ENCODE assay signal across 12 mouse cellular contexts in the genomic region with DNA sequence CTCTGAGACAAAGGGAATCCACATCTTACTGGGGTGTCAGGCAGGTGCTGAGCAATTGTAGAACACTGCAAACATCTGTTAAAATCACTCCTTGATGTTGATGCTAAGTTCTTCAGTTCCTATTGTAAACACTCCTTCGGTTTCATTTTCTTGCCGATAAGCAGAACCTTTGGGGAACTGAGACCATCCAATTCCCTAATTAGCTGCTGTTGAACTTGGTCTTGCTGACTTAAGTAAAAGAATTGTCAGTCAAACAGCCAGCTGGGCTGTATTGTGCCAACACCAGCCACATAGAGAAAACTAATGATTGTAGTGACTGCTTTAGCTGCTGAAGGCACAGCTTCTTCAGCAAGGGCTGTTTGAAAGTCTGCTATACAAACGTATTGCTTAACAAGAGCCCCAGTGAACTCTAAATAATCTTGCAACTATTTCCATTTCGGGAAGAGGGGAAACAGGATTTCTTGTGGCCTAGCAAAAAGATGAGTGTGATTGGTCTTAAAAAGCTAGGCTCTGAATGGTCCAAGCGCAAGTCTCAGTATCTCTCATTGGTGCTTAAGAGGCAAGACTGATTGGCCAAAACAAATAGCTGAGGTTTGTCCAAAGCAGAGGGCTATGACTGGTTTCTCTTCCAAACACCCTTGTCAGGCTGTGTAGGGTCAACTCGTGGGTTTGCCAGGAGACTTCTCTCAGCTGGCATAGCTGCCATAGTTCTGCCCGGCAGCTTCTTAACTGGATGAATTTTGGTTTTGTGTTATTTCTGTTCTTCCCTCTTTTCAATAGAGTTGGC. TPM values are rescaled to one million over a fixed set of nuclear protein-coding genes. Genes with fewer than 3 reads are reported as not detected.
DNase-seq lines count a peak whose midpoint lies in the region; ATAC-seq and TF ChIP-seq lines count a peak whose summit lies in the region.
"Had no signal": no experiment of that assay in that cellular context is flagged by ENCODE, and none has a peak within 500 bp of the region (broad histone marks: within the 10 kb centered on the region; RNA-seq: fewer than 3 reads in every experiment).

No protein-coding gene starts in this region.

- TF ChIP-seq CTCF in liver, postnatal 0 days (IDR thresholded peaks at IDR 0.05; ENCODE audit: low read depth): no peak

- H3K4me2 ChIP-seq in liver, postnatal 0 days (ENCODE audit: low read depth, low read length): peak overlapping the region; percentile 55
- H3K4me2 ChIP-seq in hindbrain, embryonic 11.5 days (replicated peaks; ENCODE audit: low read depth, low read length): no peak overlapping the region
- H3K4me2 ChIP-seq: limb, embryonic 12.5 days had no signal

- peak overlapping the region; percentile 88 for H3K27ac ChIP-seq in liver, postnatal 0 days (ENCODE audit: low read depth)
- H3K27ac ChIP-seq in hindbrain, embryonic 11.5 days (ENCODE audit: low read depth, low read length): no peak overlapping the region
- H3K27ac ChIP-seq: limb, embryonic 12.5 days had no signal

- H3K9ac ChIP-seq in liver, postnatal 0 days (replicated peaks): 0 out of 2 replicates have a peak overlapping the region, but pooled peaks have one; percentile 35
- H3K9ac ChIP-seq in hindbrain, embryonic 11.5 days (ENCODE audit: low read depth, low read length): no peak overlapping the region
- H3K9ac ChIP-seq: forebrain, postnatal 0 days; limb, embryonic 12.5 days had no signal

- no peaks in the 10 kb centered on the region for H3K36me3 ChIP-seq in liver, postnatal 0 days (replicated peaks; ENCODE audit: insufficient read depth, low read length)
- H3K36me3 ChIP-seq in splenic B cell, adult 2 months (ENCODE audit: control insufficient read depth, insufficient read depth, low read length, poor library complexity, severe bottlenecking): no peaks in the 10 kb centered on the region
- H3K36me3 ChIP-seq in hindbrain, embryonic 11.5 days (ENCODE audit: control insufficient read depth, insufficient read depth, low read length): no peaks in the 10 kb centered on the region
- H3K36me3 ChIP-seq: limb, embryonic 12.5 days had no signal

- ATAC-seq in liver, postnatal 0 days: peak; percentile 15; the same call in 1 of the 2 replicates
- ATAC-seq in hindbrain, embryonic 11.5 days (ENCODE audit: low FRiP score): no peak
- ATAC-seq: forebrain, postnatal 0 days had no signal

- H3K9me3 ChIP-seq in liver, postnatal 0 days (ENCODE audit: low read length): no peaks in the 10 kb centered on the region
- no peaks in the 10 kb centered on the region for H3K9me3 ChIP-seq in hindbrain, embryonic 11.5 days (ENCODE audit: control insufficient read depth, low read length)
- H3K9me3 ChIP-seq: limb, embryonic 12.5 days had no signal

- WGBS in liver, postnatal 0 days (ENCODE audit: insufficient replicate concordance): 45% methylated on average over 7 of the region's 7 CpGs
- WGBS in hindbrain, embryonic 11.5 days: 83% methylated on average over 7 of the region's 7 CpGs

- TF ChIP-seq EP300 in liver, postnatal 0 days (IDR thresholded peaks at IDR 0.05; ENCODE audit: low read depth): no peak; the same call in 1 of the 2 replicates

- DNase-seq in layer of hippocampus, adult 9-11 months: peak; percentile 43
- DNase-seq in layer of hippocampus, adult 18-20 months (ENCODE audit: low spot score in 2 of 2): no peak
- DNase-seq in NIH3T3 (ENCODE audit: low read depth): peak; percentile 46
- DNase-seq in liver, postnatal 0 days: no peak
- DNase-seq in splenic B cell, adult 2 months (ENCODE audit: low read depth, low spot score): peak; percentile 72
- no peak for DNase-seq in frontal cortex, adult 2 months (ENCODE audit: extremely low spot score in 1 of 2, low spot score in 1 of 2)
- no peak for DNase-seq in hindbrain, embryonic 11.5 days (ENCODE audit: low spot score)
- no peak for DNase-seq in layer of hippocampus, adult 11-12 months (ENCODE audit: low spot score)
- DNase-seq: embryo, embryonic 11 days; forebrain, postnatal 0 days; kidney, postnatal 10 days had no signal

- no peaks in the 10 kb centered on the region for H3K27me3 ChIP-seq in liver, postnatal 0 days (ENCODE audit: insufficient read depth, low read length)
- H3K27me3 ChIP-seq in splenic B cell, adult 2 months (ENCODE audit: control insufficient read depth, insufficient read depth, low read length, poor library complexity, severe bottlenecking): no peaks in the 10 kb centered on the region
- H3K27me3 ChIP-seq in hindbrain, embryonic 11.5 days (ENCODE audit: control insufficient read depth, insufficient read depth, low read length): no peaks in the 10 kb centered on the region
- H3K27me3 ChIP-seq: limb, embryonic 12.5 days had no signal

- H3K4me3 ChIP-seq in liver, postnatal 0 days (ENCODE audit: low read depth, low read length): no peak overlapping the region
- H3K4me3 ChIP-seq in hindbrain, embryonic 11.5 days (ENCODE audit: low read depth, low read length): no peak overlapping the region
- H3K4me3 ChIP-seq: limb, embryonic 12.5 days had no signal

- peaks cover 32% of the 10 kb centered on the region for H3K4me1 ChIP-seq in liver, postnatal 0 days (ENCODE audit: insufficient read depth)
- H3K4me1 ChIP-seq in hindbrain, embryonic 11.5 days (replicated peaks; ENCODE audit: control insufficient read depth, insufficient read depth, low read length): no peaks in the 10 kb centered on the region

RNA-seq across cellular contexts. Expression of gene Nmral1, which starts 3.2 kb away (rescaled TPM):
- total RNA-seq in layer of hippocampus, adult 18-20 months (2021): 10 to 100 TPM; 17.7 to 18.0 TPM
- 20.4 and 24.1 TPM in 2 replicates for polyA plus RNA-seq in liver, postnatal 0 days (2015; fragmentation: Nextera tagmentation; extraction: Ambion mirVana)
- polyA plus RNA-seq in frontal cortex, adult 2 months (2012; rRNA removed): 18.5 and 22.1 TPM in 2 replicates
- 147 and 162 TPM in 2 replicates for polyA plus RNA-seq in hindbrain, embryonic 11.5 days (2014; fragmentation: Nextera tagmentation; extraction: Ambion mirVana)

RNA-seq across cellular contexts. Expression of gene Hmox2, which starts 3.8 kb away (rescaled TPM):
- 100 to 1,000 TPM in 1 of 2 experiments, 10 to 100 TPM in 1; 94.2 to 105 TPM for total RNA-seq in layer of hippocampus, adult 18-20 months (2021)
- 56.8 and 57.7 TPM in 2 replicates for polyA plus RNA-seq in liver, postnatal 0 days (2015; fragmentation: Nextera tagmentation; extraction: Ambion mirVana)
- polyA plus RNA-seq in frontal cortex, adult 2 months (2012; rRNA removed): 95.8 and 101 TPM in 2 replicates
- 91.3 and 96.4 TPM in 2 replicates for polyA plus RNA-seq in hindbrain, embryonic 11.5 days (2014; fragmentation: Nextera tagmentation; extraction: Ambion mirVana)

RNA-seq across cellular contexts. Expression of gene Coro7, which starts 42.7 kb away (rescaled TPM):
- 10 to 100 TPM; 79.0 to 95.7 TPM for total RNA-seq in layer of hippocampus, adult 18-20 months (2021)
- 6.8 and 10.3 TPM in 2 replicates for polyA plus RNA-seq in liver, postnatal 0 days (2015; fragmentation: Nextera tagmentation; extraction: Ambion mirVana)
- polyA plus RNA-seq in frontal cortex, adult 2 months (2012; rRNA removed): 100 and 112 TPM in 2 replicates
- 14.4 and 15.0 TPM in 2 replicates for polyA plus RNA-seq in hindbrain, embryonic 11.5 days (2014; fragmentation: Nextera tagmentation; extraction: Ambion mirVana)

Comparison
In these comparisons a context has a peak if more than half of its experiments do, and no peak if none do; other contexts are left out.
1. DNase-seq: peak in layer of hippocampus, adult 9-11 months (single experiment), NIH3T3 (single experiment) and splenic B cell, adult 2 months (single experiment); none in layer of hippocampus, adult 18-20 months (0 of 2), liver, postnatal 0 days (single experiment), frontal cortex, adult 2 months (0 of 2), hindbrain, embryonic 11.5 days (single experiment) and layer of hippocampus, adult 11-12 months (single experiment).